Mouse (Mus musculus) limb, embryonic 11.5 days (tissue): Measurements from ENCODE around the gene Hmgn1. TPM values are rescaled to one million over a fixed set of nuclear protein-coding genes. Genes with fewer than 3 reads are reported as not detected.
"Not testable (repeated sequence)": the region's sequence is repeated elsewhere in the genome, so short reads cannot be mapped to it uniquely, and the experiment has no call there.

Source experiments
- ATAC-seq: fragments of 200-750 bp; cut with Nextera tagmentation; 2 replicates; pipeline ENCODE4 v1.8.0; 2017; ENCODE audit warnings: low read depth; ENCODE audit not compliant: insufficient number of reproducible peaks, low FRiP score, low TSS enrichment
- DNase-seq: peaks from one replicate; pipeline ENCODE4 v3.0.0-alpha.2; 2015; ENCODE audit warnings: low spot score
- H3K27ac ChIP-seq: fragments of 300-500 bp; sonication (generic); replicated peaks from 2 replicates; pipeline ENCODE4 v1.5.1; 2014; ENCODE audit warnings: low read depth, mild to moderate bottlenecking, low read length
- H3K27me3 ChIP-seq: fragments of 300-500 bp; sonication (generic); 2 replicates; pipeline ENCODE4 v1.6.1; 2014; ENCODE audit warnings: mild to moderate bottlenecking, low read length, mixed read lengths; ENCODE audit not compliant: control insufficient read depth, insufficient read depth
- H3K36me3 ChIP-seq: fragments of 300-500 bp; sonication (generic); 2 replicates; pipeline ENCODE4 v1.6.1; 2014; ENCODE audit warnings: mild to moderate bottlenecking, low read length, moderate library complexity, mixed read lengths; ENCODE audit not compliant: control insufficient read depth, insufficient read depth
- H3K4me1 ChIP-seq: fragments of 300-500 bp; sonication (generic); 2 replicates; pipeline ENCODE4 v1.6.1; 2014; ENCODE audit warnings: low read length, mixed read lengths; ENCODE audit not compliant: control insufficient read depth, insufficient read depth
- H3K4me2 ChIP-seq: fragments of 300-500 bp; sonication (generic); 2 replicates; pipeline ENCODE4 v1.6.1; 2014; ENCODE audit warnings: low read depth, mild to moderate bottlenecking, moderate library complexity; ENCODE audit not compliant: severe bottlenecking
- H3K4me3 ChIP-seq: fragments of 300-500 bp; sonication (generic); 2 replicates; pipeline ENCODE4 v1.5.1; 2014; ENCODE audit warnings: low read depth, low read length
- H3K9ac ChIP-seq: fragments of 300-500 bp; sonication (generic); 2 replicates; pipeline ENCODE4 v1.6.1; 2014; ENCODE audit warnings: mild to moderate bottlenecking, low read length
- H3K9me3 ChIP-seq: fragments of 300-500 bp; sonication (generic); 2 replicates; pipeline ENCODE4 v1.6.1; 2016; ENCODE audit warnings: low read length; ENCODE audit not compliant: control insufficient read depth
- WGBS: fragments of 180-500 bp; shearing (Covaris S2); extraction: QIAGEN DNeasy Blood & Tissue Kit; methylation state at CpG from one replicate; pipeline ENCODE4 v1.1.7; 2014; 5-methylcytosine and 5-hydroxymethylcytosine counted together
- polyA plus RNA-seq: library from polyadenylated mRNA; unstranded; fragments of >200 nt; fragmentation: Nextera tagmentation; extraction: Ambion mirVana; gene quantifications from 2 replicates; pipeline ENCODE4 v1.2.1, GENCODE M21; 2014

Hmgn1 gene
- polyA plus RNA-seq, 1 experiment from 2014 or later: 1,150 TPM

- Histone ChIP-seq H3K4me1 (no peaks in the 10 kb centered on the region), H3K27ac (no peak overlapping the region), H3K9me3 (no peaks in the 10 kb centered on the region), H3K4me3 (no peak overlapping the region), H3K36me3 (no peaks in the 10 kb centered on the region), H3K27me3 (no peaks in the 10 kb centered on the region), H3K4me2 (no peak overlapping the region), H3K9ac (no peak overlapping the region)
- ATAC-seq (no peak), DNase-seq (no peak)
- WGBS: 58% methylated on average over 4 of the region's 4 CpGs
Observed at GRCm38 (mm10) chr16:96114729-96115128, 12.8 kb downstream of the Hmgn1 start.

- Histone ChIP-seq H3K4me1 (no peaks in the 10 kb centered on the region), H3K9me3 (no peaks in the 10 kb centered on the region), H3K9ac (no peak overlapping the region), H3K27me3 (no peaks in the 10 kb centered on the region), H3K4me3 (no peak overlapping the region), H3K4me2 (no peak overlapping the region), H3K27ac (no peak overlapping the region), H3K36me3 (no peaks in the 10 kb centered on the region)
- WGBS: 42% methylated on average over 2 of the region's 2 CpGs
- no peak for DNase-seq
- ATAC-seq: no peak
Observed at GRCm38 (mm10) chr16:96112769-96113168, 14.8 kb downstream of the Hmgn1 start.

- no peaks in the 10 kb centered on the region for H3K27me3 ChIP-seq
- no peak for DNase-seq
- WGBS: 86% methylated on average over 5 of the region's 5 CpGs
Observed at GRCm38 (mm10) chr16:96110655-96111345, 16.7 kb downstream of the Hmgn1 start.

GRCm38 (mm10) chr16:96109673-96110072 is 17.9 kb downstream of the Hmgn1 start:
- no peak overlapping the region for H3K27ac ChIP-seq
- no peaks in the 10 kb centered on the region for H3K36me3 ChIP-seq
- no peaks in the 10 kb centered on the region for H3K27me3 ChIP-seq
- H3K4me3 ChIP-seq: no peak overlapping the region
- DNase-seq (no peak), ATAC-seq (no peak)
- H3K9ac ChIP-seq: no peak overlapping the region
- no peaks in the 10 kb centered on the region for H3K4me1 ChIP-seq
- H3K9me3 ChIP-seq: no peaks in the 10 kb centered on the region
- WGBS: 57% methylated on average over 4 of the region's 4 CpGs
- H3K4me2 ChIP-seq: no peak overlapping the region

More at GRCm38 (mm10) chr16:96110655-96111345, 16.7 kb downstream of the Hmgn1 start:
- H3K27ac ChIP-seq: no peak overlapping the region
- no peak overlapping the region for H3K9ac ChIP-seq
- no peak for ATAC-seq
- H3K36me3 ChIP-seq: no peaks in the 10 kb centered on the region
- no peak overlapping the region for H3K4me2 ChIP-seq
- H3K4me3 ChIP-seq: no peak overlapping the region
- no peaks in the 10 kb centered on the region for H3K9me3 ChIP-seq
- H3K4me1 ChIP-seq: no peaks in the 10 kb centered on the region

GRCm38 (mm10) chr16:96103036-96103435 is 24.5 kb downstream of the Hmgn1 start:
- H3K27ac ChIP-seq: no peak overlapping the region
- no peaks in the 10 kb centered on the region for H3K36me3 ChIP-seq
- DNase-seq (no peak), ATAC-seq (no peak)
- no peaks in the 10 kb centered on the region for H3K4me1 ChIP-seq
- H3K9me3 ChIP-seq: no peaks in the 10 kb centered on the region
- no peak overlapping the region for H3K9ac ChIP-seq
- WGBS: 39% methylated on average over 2 of the region's 2 CpGs
- H3K4me2 ChIP-seq: no peak overlapping the region
- no peaks in the 10 kb centered on the region for H3K27me3 ChIP-seq
- no peak overlapping the region for H3K4me3 ChIP-seq

GRCm38 (mm10) chr16:96097811-96098210 is 29.7 kb downstream of the Hmgn1 start:
- H3K27ac ChIP-seq, H3K9me3 ChIP-seq, ATAC-seq, H3K36me3 ChIP-seq, DNase-seq, H3K9ac ChIP-seq, H3K4me1 ChIP-seq, H3K4me2 ChIP-seq, H3K4me3 ChIP-seq, H3K27me3 ChIP-seq: not testable (repeated sequence)

- 87% methylated on average over 5 of the region's 5 CpGs for WGBS
- no peaks in the 10 kb centered on the region for H3K4me1 ChIP-seq
- DNase-seq (no peak), ATAC-seq (no peak)
- H3K9ac ChIP-seq: no peak overlapping the region
- no peaks in the 10 kb centered on the region for H3K9me3 ChIP-seq
- H3K27ac ChIP-seq: no peak overlapping the region
- H3K4me3 ChIP-seq: no peak overlapping the region
- H3K4me2 ChIP-seq: no peak overlapping the region
- no peaks in the 10 kb centered on the region for H3K36me3 ChIP-seq
- H3K27me3 ChIP-seq: no peaks in the 10 kb centered on the region
Observed at GRCm38 (mm10) chr16:96095966-96096365, 31.6 kb downstream of the Hmgn1 start.

GRCm38 (mm10) chr16:96091515-96092504 is 35.7 kb downstream of the Hmgn1 start:
- Histone ChIP-seq H3K9me3 (no peaks in the 10 kb centered on the region), H3K4me1 (no peaks in the 10 kb centered on the region), H3K36me3 (no peaks in the 10 kb centered on the region), H3K4me3 (no peak overlapping the region), H3K27me3 (no peaks in the 10 kb centered on the region), H3K27ac (no peak overlapping the region), H3K4me2 (no peak overlapping the region), H3K9ac (no peak overlapping the region)
- 71% methylated on average over 9 of the region's 9 CpGs for WGBS
- ATAC-seq (no peak), DNase-seq (no peak)
